Mouse (Mus musculus) cerebellum, adult 11-12 months (tissue): Measurements from ENCODE around the gene Rtp4.

ENCODE experiments used
- DNase-seq: peaks from one replicate; pipeline ENCODE4 v3.0.0; 2022

Rtp4 gene

DNA sequence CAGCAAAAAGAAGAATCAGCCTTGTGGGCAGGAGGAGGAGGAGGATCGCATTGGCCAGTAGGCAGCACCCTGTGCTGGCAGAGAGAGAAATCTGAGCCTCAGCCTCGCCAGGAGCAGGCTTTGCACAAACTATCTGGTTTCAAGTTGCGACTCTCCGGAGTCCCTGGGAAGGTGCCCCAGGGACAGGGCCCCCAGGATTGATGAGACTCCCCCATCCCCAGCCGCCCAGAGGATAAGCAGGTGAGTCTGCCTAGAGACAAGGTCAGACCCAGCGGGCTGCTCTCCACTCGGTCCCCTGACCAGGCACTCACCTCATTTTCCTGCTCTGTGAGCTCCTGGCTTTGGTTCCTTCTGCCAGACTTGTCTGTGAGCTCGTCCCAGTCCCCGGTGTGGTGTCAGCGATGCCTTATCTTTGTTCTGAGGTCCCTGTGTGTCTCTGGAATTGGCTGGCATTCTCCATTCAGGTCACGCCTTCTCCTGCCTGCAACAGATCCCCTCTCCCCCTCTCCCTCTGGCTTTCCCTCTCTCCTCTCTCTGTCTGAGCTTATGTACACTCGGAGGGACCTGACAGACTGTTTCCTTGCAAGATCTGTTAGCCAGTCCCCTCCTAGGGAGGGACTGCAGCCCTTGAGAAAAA is at the start of gene Rtp4, which contains the start of gene Masp1:
Gene Rtp4, plus strand, starts transcription at position 57 of the 637 bp plus-strand sequence.
Gene Masp1, minus strand, starts transcription at position 581 of the 637 bp plus-strand sequence.
- no peak for DNase-seq

DNA sequence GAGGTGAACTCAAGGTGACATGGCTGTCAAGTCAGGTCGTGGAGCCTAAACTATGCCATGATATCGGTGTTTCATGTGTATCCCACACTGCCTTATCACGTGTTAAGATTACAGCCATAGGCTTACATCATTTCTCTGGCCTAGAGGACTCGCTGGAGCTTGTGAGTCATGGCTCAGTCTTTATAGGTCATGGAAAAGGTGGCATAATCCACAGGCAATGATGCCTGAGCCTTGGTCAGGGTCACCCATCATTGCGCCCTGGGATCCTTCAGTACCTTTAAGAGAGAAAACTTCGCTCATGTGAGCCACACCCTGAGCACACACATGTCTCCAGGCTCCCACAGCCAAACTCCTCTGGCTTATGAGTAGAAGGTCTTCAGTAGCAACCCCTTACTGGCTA is 48.5 kb upstream of the Rtp4 start:
- no peak for DNase-seq

DNA sequence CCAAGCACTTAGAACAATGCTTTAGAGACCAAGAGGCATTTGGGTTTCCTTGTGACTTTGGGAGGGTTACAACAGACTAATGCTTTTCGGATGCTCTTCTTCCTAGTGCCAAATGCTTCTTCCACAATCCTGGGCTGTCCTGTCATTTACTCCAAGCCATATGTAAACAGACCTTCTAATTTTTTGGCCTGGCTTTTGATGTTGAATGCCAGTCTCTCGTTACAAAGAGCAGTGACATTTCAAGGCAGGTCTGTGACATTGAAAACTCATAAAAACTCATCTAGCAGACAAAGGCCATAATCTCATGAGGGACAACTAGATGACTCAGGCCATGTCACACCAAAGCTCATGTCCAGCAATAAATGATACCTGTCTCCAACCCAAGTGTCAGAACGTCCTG is 48.0 kb upstream of the Rtp4 start:
- no peak for DNase-seq

DNA sequence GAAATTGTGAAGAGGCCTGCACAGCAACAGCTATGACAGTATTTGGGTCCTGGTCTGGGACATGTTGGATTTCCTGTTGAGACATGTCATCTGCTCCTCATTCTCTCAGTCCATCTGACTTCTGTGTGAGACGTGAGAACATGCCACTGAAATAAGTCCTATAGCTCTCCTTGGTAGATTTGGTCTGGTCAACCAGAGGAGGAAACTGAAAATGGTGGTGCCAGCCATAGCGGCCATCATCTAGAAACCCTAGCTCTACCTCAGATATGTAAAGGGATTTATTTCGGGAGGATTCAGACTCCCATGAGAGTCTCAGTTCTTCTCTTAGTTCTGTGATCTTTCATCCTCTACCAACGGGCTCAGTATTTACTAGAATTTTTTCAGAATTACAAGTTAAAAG is 44.4 kb upstream of the Rtp4 start:
- no peak for DNase-seq

DNA sequence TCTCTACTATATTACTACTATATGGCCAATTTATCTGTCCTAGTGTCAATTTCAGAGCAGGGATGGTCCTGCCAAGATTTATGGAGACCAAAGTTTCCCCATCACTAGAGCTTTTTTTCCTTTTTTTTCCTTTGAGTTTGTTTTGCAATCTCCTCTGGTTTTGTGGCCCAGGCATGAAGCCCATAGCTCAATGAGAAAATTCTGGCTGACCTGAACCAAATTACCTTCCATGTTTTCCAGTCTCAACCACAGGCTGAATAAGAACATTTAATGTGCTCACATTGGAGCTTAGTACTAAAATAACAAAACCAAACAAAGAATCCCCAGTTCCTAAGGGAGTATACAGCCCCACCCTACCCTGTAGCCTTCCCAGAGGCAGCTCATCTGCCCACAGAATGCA is 43.5 kb upstream of the Rtp4 start:
- no peak for DNase-seq

DNA sequence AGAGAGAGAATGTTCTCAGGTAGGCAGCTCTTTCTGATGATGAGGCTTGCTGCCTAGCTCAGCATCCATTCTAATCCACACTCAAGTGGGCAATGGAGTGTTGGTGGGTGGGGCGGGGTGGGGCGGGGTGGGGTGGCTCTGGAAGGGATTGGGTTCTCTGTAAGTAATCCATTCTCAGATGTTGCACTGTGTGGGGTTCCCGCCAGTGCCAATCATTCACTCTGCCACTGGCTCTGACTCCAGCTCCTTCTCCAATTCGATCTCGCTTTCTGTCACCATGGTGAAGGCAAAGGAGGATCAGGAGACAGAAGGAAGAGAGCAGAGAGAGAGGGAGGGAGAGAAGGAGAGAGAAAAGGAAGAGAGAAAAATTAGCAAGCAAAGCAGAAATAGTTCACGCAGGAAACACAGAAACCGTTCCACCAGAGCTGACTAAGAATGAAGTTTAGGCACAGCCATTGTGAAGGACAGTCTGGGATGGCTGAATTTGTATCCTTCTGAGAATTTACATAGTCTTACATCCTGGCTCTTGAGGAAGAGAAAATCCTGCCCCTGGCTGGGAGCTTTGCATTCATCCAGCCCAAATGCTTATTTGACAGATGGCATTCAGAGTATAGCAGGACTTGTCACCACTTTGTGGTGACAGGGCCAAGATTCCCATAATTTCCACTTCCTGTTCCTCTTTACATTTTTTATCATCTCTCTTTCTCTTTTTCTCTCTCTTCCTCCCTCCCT is 40.1 kb upstream of the Rtp4 start:
- DNase-seq = no peak

DNA sequence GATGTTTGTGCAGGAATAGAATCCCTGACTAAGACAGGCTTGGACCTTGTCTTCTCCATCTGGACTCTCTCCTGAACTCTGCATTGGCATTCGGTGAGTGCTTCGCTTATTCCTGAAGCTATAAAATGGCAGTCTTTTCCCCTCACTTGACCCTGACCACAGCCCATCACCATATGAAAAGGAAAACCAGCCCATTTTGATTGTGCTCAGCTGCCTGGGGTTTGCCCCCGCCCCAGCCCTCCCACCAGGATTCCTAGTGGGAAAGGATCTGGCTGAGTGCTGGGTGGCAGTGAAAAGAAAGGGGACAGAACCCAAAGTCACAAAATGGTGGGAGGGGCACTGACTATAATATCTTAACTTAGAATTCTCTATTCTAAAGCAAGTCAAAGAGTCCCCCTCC is 37.9 kb upstream of the Rtp4 start:
- no peak for DNase-seq

DNA sequence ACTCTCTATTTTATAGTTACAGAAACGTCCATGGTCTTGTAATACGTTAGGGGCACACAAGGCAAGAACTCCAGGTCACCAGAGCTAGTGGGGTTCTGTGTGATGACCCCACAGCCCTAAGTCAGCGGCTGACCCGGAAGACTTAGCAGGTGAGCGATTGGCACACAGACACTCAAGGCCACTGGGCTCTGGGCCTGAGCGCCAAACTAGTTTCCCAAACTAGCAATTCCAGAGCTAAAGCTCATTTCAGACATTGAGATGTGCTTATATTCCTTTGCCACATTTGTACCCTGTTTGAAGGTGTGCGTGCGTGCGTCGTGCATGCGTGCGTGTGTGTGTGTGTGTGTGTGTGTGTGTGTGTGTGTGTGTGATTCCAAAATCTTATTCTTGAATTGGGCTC is 37.2 kb upstream of the Rtp4 start:
- DNase-seq = no peak

DNA sequence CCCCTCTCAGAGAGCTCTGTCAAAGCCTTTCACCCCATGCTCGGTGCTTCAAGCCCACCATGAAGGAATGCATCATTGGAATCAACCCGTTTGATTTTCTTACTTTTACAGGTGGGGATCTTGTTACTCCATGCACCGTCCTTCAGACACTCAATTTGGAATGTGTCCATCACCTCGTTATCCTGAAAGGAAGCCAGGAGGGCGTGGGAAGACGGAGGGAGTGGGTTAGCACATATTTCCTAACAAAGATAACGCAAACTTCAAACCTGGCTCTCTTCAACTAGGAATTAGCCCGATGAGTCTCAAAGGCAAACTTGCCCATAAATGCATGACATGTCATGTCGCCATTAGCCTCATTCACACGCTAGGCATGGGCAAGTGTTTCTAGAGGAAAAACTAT is 36.8 kb upstream of the Rtp4 start:
- DNase-seq = no peak

DNA sequence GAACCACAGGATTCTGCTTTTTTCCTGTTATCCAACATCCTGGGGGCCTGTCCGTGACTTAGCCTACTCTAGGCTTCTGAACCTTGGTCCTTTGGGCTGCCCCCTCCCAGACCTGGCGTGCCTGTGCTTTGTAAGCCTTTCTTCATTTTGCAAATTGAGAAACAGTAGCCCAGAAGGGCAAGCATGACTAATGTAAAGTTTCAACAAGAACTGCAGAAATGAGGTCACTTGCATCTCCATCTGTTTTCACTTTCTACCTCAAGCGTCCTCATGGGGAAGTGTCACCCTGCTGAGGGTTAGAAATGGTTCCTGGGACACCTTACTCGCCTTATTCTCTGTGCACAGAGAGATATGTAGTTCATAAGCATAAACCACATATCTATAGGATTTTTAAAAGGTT is 27.3 kb upstream of the Rtp4 start:
- no peak for DNase-seq

DNA sequence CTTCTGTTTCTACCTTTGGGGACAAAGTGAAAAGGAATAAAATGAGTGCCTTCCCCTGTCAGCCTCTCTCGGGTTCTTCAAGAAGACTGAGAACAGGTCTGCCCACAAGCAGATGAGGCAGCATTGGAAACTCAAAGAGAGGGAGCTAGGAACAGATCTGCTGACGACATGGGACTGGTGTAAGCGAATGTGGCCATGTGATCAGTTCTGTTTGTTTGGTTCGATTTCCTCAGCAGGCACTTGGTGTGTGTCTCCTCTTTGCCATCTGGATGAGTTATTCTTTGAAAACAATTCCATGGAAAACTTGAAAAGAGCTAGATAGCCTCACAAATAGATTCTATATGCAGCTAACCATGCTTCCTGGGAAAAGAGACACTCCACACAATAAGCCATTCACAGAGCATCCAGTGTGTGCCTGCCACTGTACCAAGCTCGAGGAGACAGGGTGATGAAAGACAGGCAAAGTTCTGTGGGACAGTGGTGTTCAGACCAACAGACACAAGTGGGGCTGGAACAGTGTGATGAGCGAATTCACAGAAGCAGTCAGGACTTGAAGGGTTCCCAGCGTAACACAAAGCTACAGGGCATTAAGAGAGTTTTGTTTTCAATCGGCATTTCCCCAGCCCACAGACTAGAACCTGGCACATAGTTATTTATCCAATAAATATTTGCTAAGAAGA is 23.7 kb upstream of the Rtp4 start:
- no peak for DNase-seq

DNA sequence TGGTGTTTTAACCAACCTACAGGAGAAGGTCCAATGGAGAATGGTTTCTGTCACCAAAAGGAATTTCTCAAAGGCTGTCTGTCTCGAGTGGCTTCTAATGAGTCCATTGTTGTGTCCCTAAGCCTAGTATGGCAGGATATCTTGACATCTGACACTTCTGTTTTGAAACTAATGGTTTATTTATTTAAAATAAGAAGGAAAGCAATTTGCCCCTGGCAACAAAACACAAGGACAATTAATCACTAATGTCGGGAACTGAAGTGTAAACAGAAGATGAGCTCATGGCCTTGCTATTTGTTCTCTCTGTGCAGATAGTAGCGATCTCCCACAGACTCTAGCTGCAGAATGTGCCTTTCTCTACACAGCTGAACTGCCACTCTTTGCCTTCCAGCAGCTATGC is 22.7 kb upstream of the Rtp4 start:
- DNase-seq = no peak

DNA sequence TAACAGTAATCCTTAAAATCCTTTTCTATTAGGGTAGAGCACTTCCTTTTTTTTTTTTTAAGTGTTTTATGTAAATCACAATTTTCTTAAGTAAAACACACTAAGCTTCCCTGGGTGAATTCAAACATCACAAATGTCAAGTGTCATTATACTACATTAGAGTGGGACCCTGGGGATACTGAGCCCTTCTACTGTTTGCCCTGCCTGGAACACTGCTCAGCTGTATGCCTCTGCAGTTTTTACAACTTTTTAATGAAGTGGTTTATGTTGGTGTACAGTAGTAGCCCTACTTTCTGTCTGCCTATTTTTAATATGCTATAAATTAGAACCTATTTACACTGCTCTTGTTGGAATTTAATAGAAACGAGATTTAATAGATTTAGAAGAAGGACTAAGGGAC is 22.2 kb upstream of the Rtp4 start:
- no peak for DNase-seq

DNA sequence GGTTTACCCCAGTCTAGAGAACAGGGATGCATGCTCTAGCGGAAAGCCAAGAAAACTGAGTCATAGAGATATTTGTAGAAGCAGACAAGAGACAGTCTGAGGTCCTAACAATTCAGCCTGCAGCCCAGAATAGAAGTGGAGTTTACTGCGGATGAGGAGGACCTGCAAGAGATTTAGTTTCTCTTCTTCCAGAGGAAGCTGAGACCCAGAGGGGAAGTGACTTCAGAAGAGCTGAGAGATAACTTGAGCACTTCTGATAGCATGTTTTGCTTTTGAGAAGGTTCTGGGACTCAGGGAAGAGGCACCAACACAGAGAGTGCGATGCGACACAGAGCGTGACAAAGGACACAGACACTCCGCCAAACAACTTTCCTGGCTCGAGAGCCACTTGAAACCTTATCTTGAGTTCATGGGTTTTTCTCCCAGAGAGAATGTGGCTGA is 21.4 kb upstream of the Rtp4 start:
- DNase-seq = no peak

DNA sequence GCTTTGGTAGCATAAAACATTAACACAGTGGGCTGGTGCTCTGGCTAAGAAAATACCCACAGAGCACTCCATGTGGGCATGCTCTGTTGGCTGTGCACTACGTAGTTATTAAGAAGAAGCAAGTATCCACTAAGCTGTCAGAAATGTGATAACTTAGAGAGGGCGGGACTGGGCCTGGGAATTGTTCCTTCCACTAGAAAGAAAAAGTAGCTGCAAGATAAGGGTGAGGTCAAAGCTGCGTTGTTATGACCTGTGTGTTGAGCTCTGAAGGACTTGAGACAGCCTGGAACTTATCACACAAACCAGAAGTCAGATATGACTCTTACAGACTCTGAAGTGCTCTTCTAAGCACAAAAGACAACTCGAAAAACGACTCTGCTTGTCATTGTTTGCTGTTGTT is 19.5 kb upstream of the Rtp4 start:
- no peak for DNase-seq

DNA sequence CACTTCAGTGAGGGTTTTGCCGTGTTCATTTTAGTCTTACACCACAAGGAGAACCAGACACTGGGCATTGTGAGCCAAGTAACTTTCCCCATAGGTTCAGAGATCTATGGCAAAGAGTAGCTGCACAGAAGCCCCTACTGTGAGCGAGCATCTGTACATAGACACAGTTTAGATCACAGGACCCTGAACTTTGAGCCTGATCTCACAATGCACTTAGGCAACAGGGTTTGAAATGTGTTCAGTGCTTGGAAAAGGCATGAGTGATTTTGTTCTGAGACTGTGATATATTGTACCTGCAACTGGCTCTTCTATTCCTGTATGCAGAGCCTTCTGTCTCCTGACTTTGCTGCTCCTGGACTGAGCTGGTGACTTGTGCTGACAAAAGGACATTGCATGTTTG is 18.8 kb upstream of the Rtp4 start:
- DNase-seq = no peak

DNA sequence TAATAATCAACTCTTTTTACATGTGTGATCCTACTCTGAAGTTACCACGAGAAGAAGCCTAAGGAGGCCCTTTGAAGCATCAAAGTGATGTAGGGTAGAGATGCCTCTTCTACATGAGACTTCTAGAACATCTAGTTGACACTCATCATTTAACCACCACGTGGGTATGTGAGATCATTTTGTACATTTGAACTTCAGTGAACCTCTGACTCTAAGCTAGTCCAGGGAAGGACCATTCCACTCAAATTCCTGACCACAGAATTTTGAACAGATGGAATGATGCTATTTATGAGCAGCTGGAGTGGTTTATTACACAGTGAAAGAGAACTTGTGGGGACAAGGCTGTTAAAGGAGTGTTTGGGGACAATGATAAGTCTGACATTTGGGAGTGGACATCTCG is 17.6 kb upstream of the Rtp4 start:
- no peak for DNase-seq

DNA sequence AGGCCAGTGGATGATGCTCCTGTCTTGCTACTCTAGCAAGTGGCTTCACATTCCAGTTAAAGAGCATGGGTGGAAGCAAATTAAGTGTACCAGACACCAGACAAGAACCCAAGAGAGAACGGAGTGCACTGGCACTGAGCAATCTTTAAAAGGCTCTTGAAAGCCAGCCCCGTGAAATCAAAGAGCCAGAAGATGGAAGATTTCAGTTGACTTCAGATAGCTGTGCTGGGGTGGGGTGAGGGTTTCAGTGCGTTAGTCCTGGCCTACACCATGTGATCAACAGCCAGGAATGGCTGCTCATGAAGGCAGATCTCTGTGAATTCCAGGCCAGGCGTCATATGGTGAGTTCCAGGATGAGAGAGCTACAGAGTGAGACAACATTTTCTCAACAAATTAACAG is 16.7 kb upstream of the Rtp4 start:
- DNase-seq = no peak

DNA sequence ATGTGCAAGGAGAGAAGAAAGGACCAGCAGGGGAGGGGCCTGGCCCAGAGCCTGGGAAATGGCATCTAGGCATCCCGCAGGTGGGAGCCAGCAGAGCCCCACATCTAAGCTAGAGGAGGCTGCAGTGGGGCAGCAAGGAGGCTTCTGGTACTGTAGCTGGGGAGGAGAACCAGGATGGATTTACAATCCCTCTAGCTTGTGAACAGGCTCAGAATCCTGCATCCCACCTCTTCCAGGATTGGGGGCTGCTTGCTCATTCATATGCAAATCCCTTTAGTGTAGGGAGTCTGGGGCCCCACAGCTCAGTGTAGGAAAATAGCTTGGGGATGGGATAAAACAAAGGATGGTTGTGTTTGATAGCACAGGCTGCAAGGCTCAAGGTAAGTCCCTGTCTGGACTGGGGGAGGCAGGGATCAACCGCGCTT is 15.8 kb upstream of the Rtp4 start:
- DNase-seq = no peak

DNA sequence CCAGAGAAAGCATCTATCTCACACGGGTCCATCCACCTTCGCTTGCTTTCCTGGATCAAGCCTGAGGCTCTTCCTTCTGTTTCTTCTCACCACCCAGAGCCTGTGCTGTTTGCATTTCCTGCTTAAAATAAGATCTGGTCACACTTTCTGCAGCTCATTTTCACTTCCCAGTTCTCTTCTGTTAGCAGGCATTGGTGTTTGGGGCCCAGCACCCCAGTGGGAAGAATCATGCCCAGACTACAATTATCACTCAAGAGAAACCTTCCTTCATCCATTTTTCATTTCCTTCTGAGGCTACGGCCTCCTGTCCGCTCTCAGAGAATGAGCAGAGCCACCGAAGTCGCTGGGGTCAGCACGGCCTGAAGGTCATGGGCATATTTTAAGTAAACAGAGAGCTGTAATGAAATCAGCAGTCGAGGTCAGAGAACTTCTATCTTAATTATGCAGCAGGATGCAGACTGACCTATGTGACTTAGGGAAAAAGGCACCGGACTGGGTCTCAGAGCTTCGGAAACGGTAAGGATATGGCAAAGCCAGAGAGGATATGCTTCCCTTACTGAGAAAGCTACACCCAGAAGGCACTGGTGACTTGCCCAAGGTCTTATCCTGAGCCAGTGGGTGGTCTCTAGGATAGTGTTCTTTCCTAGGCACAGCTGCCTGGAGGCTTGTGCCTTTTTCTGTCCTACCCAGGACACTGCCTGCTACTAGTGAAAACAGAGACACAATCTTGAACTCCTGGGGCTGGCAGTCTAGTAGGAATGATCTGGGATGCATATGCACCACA is 14.0 kb upstream of the Rtp4 start:
- DNase-seq = no peak

DNA sequence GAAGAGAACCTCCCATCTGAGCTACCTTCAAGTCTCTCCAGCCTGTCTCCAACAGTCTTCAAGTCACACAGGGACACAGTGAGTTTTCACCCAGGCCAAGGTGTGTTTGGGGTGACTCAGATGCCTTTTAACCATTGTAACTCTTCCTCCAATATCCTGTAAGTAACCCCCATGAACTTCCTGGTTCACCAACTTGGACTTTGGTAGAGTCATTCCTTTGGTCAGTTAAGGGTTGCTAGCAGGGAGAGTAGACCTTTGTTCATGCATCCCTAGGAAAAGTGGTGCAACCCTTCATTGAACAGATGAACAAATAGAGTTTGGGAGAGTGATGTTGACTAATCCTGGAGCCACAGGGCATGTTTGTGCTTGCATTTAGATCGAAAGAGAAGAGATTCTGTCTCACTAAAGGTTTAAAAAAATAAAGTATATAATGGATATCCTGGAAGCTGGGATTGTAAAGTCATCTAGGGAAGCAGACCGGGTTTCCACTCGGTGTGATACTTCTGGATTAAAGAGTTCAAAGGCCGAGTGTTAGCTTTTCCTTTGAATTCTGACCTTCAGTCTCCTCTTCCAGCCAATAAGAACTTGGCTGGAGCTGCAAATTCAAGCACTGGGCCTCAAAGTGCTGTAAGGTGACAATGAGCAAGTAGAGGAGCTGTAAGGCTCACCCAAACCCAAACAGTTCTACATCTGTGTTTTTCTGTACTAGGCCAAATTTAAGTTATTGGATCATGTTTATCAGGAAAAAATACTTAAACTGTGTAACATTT is 8.7 kb upstream of the Rtp4 start:
- DNase-seq = no peak

DNA sequence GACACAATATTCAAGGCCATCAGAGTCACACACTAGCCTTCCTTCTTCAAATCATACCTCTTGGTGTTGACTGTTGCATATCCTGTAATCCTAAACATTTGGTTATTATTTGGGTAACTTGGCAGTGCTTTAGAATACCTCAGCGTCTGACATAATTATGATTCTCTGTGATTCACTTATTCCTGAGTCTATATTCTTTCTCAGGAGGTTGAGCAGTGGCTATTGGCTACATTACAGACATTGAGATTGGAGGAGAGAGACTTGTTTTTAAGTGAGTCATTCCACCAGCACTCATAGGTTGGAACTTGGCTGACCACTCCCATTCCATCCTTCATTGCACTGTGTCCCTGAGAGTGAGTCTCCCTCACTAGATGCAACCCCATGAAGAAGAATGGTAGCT is 6.7 kb upstream of the Rtp4 start:
- no peak for DNase-seq

DNA sequence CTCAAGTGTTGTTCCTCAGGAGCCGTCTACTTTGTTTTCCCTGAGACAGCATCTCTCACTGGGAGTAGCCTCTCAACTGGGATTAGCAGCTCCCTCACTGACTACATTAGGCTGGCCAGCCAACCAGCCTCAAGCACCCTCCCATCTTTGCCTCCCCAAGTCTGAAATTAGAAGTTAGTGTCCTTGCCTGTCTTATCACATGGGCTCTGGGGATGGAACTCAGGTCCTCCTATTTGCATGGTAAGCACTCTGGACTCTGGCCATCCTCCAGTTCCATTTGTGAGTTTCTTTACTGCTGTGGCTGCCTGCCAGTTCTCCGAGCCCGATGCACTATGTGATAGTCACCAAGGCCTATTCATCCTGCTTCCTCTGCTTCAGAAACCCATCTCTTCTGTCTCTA is 4.3 kb upstream of the Rtp4 start:
- DNase-seq = no peak
